Mouse (Mus musculus) granulocyte monocyte progenitor cell, adult 5-6 weeks (primary cell): ENCODE measurements at regions not wholly inside any gene's neighbourhood (a gene's known extent, or its start where the extent isn't known, plus 50 kb on each side); places are given as distances from the start of the nearest gene placed in this dataset.

Source experiments
- ATAC-seq: replicated peaks from 2 replicates; pipeline ENCODE4 v1.8.0; 2016; ENCODE audit warnings: mild to moderate bottlenecking, moderate TSS enrichment, inconsistent platforms; ENCODE audit not compliant: poor library complexity, severe bottlenecking

- ATAC-seq = no peak
Observed at GRCm38 (mm10) chr17:62417584-62417983, 463.5 kb downstream of the Efna5 start.

GRCm38 (mm10) chr17:62415152-62415551 is 466.0 kb downstream of the Efna5 start:
- ATAC-seq = no peak

GRCm38 (mm10) chr17:62412666-62413180 is 468.4 kb downstream of the Efna5 start:
- no peak for ATAC-seq

- ATAC-seq = peak; percentile 17; the same call in 1 of the 2 replicates
Observed at GRCm38 (mm10) chr17:62403739-62404138, 477.4 kb downstream of the Efna5 start.

GRCm38 (mm10) chr17:62393355-62394006 is 487.6 kb downstream of the Efna5 start:
- ATAC-seq = no peak

- ATAC-seq = no peak
Observed at GRCm38 (mm10) chr17:62384053-62384452, 497.1 kb downstream of the Efna5 start.

- no peak for ATAC-seq
Observed at GRCm38 (mm10) chr17:62378868-62379417, 502.2 kb downstream of the Efna5 start.

GRCm38 (mm10) chr17:62369100-62369499 is 512.0 kb downstream of the Efna5 start:
- no peak for ATAC-seq

- ATAC-seq = no peak
Observed at GRCm38 (mm10) chr17:62367937-62368336, 513.2 kb downstream of the Efna5 start.

GRCm38 (mm10) chr17:62358323-62358722 is 522.8 kb downstream of the Efna5 start:
- no peak for ATAC-seq

- ATAC-seq = no peak
Observed at GRCm38 (mm10) chr17:62337890-62338557, 543.1 kb downstream of the Efna5 start.

GRCm38 (mm10) chr17:62330226-62330625 is 550.9 kb downstream of the Efna5 start:
- ATAC-seq = no peak

- peak; percentile 87 for ATAC-seq
Observed at GRCm38 (mm10) chr17:62326844-62327243, 554.3 kb downstream of the Efna5 start.

GRCm38 (mm10) chr17:62319033-62319432 is 562.1 kb downstream of the Efna5 start:
- ATAC-seq = no peak

GRCm38 (mm10) chr17:62310059-62310458 is 571.1 kb downstream of the Efna5 start:
- ATAC-seq = no peak

- peak; percentile 71 for ATAC-seq
Observed at GRCm38 (mm10) chr17:62307111-62307510, 574.0 kb downstream of the Efna5 start.

- no peak for ATAC-seq
Observed at GRCm38 (mm10) chr17:62306524-62306923, 574.6 kb downstream of the Efna5 start.

- ATAC-seq = peak; percentile 80
Observed at GRCm38 (mm10) chr17:62305140-62305539, 576.0 kb downstream of the Efna5 start.

- peak; percentile 41 for ATAC-seq
Observed at GRCm38 (mm10) chr17:62304073-62304472, 577.0 kb downstream of the Efna5 start.

GRCm38 (mm10) chr17:62299875-62300274 is 581.2 kb downstream of the Efna5 start:
- ATAC-seq = no peak

GRCm38 (mm10) chr17:62297393-62298060 is 583.6 kb downstream of the Efna5 start:
- ATAC-seq = no peak
